Mouse (Mus musculus) G1E (cell line): ENCODE measurements around the gene Dip2b. TPM values are rescaled to one million over a fixed set of nuclear protein-coding genes. Genes with fewer than 3 reads are reported as not detected.

ENCODE experiments used
- ATAC-seq: 2 replicates; pipeline ENCODE4 v1.8.0; 2016; ENCODE audit warnings: mild to moderate bottlenecking; ENCODE audit not compliant: insufficient number of reproducible peaks, poor library complexity, low FRiP score, severe bottlenecking; ENCODE audit errors: extremely low read depth
- DNase-seq: peaks from one replicate; pipeline ENCODE4 v3.0.0; 2012; ENCODE audit warnings: low spot score
- H3K27me3 ChIP-seq: 2 replicates; pipeline ENCODE4 v1.6.1; 2012; ENCODE audit warnings: mild to moderate bottlenecking, low read length, inconsistent platforms; ENCODE audit not compliant: insufficient read depth
- H3K36me3 ChIP-seq: replicated peaks from 2 replicates; pipeline ENCODE3; 2012; ENCODE audit warnings: mild to moderate bottlenecking, inconsistent platforms
- H3K4me1 ChIP-seq: 2 replicates; pipeline ENCODE4 v1.6.1; 2012; ENCODE audit warnings: low read depth, low read length, inconsistent platforms, mixed read lengths; ENCODE audit not compliant: insufficient read depth
- H3K4me3 ChIP-seq: 2 replicates; pipeline ENCODE4 v1.5.1; 2012; ENCODE audit warnings: low read depth, mild to moderate bottlenecking, inconsistent platforms, low read length, moderate library complexity, mixed read lengths
- H3K9me3 ChIP-seq: replicated peaks from 2 replicates; pipeline ENCODE4 v1.6.1; 2012; ENCODE audit warnings: inconsistent platforms
- CTCF ChIP-seq: IDR thresholded peaks from 2 replicates; pipeline ENCODE4 v1.5.1; 2012; ENCODE audit warnings: low read depth, low read length, inconsistent platforms, mixed read lengths
- GATA1 ChIP-seq: IDR thresholded peaks from 2 replicates; pipeline ENCODE4 v1.6.1; 2012; ENCODE audit warnings: borderline replicate concordance, low read length, inconsistent platforms, mixed read lengths
- GATA2 ChIP-seq: IDR thresholded peaks from 2 replicates; pipeline ENCODE4 v1.6.1; 2012; ENCODE audit warnings: low read depth, low read length, inconsistent platforms, borderline replicate concordance
- POLR2AphosphoS5 ChIP-seq: IDR thresholded peaks from 2 replicates; pipeline ENCODE4 v1.6.1; 2012; ENCODE audit warnings: low read depth, low read length, inconsistent platforms; ENCODE audit not compliant: insufficient replicate concordance
- TAL1 ChIP-seq: conservative IDR thresholded peaks from 2 replicates; pipeline ENCODE4 v1.6.1; 2012; ENCODE audit warnings: low read depth, low read length, inconsistent platforms, mixed read lengths
- polyA plus RNA-seq: library from polyadenylated mRNA; stranded (reverse); fragments of >175 nt; gene quantifications from 2 replicates; pipeline ENCODE4 v1.2.3, GENCODE M21; 2012
- total RNA-seq, 2 experiments: library from RNA; stranded (forward) in 1 of 2; stranded (reverse) in 1 of 2; fragments of 200-1000 nt in 1 of 2; fragments of >200 nt in 1 of 2; fragmentation: Nextera tagmentation in 1 of 2; gene quantifications; 2 replicates each; pipeline ENCODE4 v1.2.3; 2014 to 2017

Gene Dip2b
- total and polyA plus RNA-seq, 3 experiments = 4.4 to 36.8 (median 21.8) TPM

- H3K9me3 ChIP-seq = no peaks in the 10 kb centered on the region
- peak overlapping the region; percentile 10; the same call in 1 of the 2 replicates for H3K4me3 ChIP-seq
- no peaks in the 10 kb centered on the region for H3K4me1 ChIP-seq
- peaks cover 68% of the 10 kb centered on the region for H3K36me3 ChIP-seq
- TF ChIP-seq GATA2 = no peak
- no peak for TF ChIP-seq CTCF
- no peak for TF ChIP-seq TAL1
- TF ChIP-seq GATA1 = no peak
- TF ChIP-seq POLR2AphosphoS5 = no peak
- no peak for DNase-seq
- H3K27me3 ChIP-seq = no peaks in the 10 kb centered on the region
- ATAC-seq = no peak
Measured at GRCm38 (mm10) chr15:100144854-100145824, 106.7 kb downstream of the Dip2b start.

DNA sequence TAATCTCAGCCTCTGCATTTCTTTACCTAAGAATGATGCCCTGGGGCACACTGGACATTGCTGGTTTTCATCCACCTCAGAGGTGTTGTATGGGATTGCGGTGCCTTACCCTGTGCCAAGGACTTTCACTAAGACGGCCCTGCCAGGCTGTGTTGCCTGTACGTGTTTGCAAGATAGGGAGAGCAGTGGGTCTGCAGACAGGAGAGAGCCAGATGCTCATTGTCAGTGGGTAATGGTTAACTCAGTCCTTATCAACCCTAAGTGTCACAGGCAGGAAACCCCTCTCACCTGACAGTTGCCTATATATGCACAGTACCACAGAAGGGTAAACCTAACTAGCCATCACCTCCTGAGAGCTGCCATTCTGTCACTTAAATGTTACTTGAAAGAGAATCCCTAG, 107.5 kb downstream of the Dip2b start:
- DNase-seq = no peak
- Histone ChIP-seq H3K9me3 (no peaks in the 10 kb centered on the region), H3K36me3 (peaks cover 71% of the 10 kb centered on the region), H3K27me3 (no peaks in the 10 kb centered on the region), H3K4me3 (no peak overlapping the region), H3K4me1 (no peaks in the 10 kb centered on the region)
- TF ChIP-seq GATA2 = no peak
- TF ChIP-seq GATA1 = no peak
- no peak for TF ChIP-seq CTCF
- TF ChIP-seq TAL1 = no peak
- no peak for TF ChIP-seq POLR2AphosphoS5
- no peak for ATAC-seq

DNA sequence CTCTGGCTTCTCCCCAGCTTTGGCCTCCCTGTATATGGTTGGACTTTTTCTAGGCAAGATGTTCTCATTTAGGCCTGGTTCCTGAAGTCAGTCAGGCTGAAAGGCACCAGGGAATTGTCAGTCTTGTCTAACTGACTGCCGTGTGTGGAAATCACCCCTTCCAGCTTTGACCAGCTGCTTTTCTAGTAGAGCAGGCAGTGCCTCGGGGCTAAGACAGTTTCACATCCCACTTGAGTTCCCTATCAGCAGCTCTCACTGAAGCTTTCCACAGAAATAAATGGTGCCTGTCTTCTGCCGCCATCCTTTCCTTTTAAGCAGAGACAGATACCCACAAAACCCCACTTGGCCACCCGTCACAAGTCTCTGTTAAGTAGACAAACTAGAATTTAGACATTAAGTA, 112.1 kb downstream of the Dip2b start:
- no peaks in the 10 kb centered on the region for H3K9me3 ChIP-seq
- H3K36me3 ChIP-seq = peaks cover 74% of the 10 kb centered on the region
- DNase-seq (no peak), ATAC-seq (no peak)
- H3K4me1 ChIP-seq = no peaks in the 10 kb centered on the region
- TF ChIP-seq CTCF (no peak), GATA2 (no peak), GATA1 (no peak), POLR2AphosphoS5 (no peak), TAL1 (no peak)
- H3K27me3 ChIP-seq = no peaks in the 10 kb centered on the region
- H3K4me3 ChIP-seq = no peak overlapping the region

- Histone ChIP-seq H3K36me3 (peaks cover 77% of the 10 kb centered on the region), H3K27me3 (no peaks in the 10 kb centered on the region), H3K4me3 (no peak overlapping the region), H3K4me1 (no peaks in the 10 kb centered on the region), H3K9me3 (no peaks in the 10 kb centered on the region)
- DNase-seq (no peak), ATAC-seq (no peak)
- no peak for TF ChIP-seq CTCF
- no peak for TF ChIP-seq TAL1
Measured at GRCm38 (mm10) chr15:100152321-100152720, 113.9 kb downstream of the Dip2b start.

DNA sequence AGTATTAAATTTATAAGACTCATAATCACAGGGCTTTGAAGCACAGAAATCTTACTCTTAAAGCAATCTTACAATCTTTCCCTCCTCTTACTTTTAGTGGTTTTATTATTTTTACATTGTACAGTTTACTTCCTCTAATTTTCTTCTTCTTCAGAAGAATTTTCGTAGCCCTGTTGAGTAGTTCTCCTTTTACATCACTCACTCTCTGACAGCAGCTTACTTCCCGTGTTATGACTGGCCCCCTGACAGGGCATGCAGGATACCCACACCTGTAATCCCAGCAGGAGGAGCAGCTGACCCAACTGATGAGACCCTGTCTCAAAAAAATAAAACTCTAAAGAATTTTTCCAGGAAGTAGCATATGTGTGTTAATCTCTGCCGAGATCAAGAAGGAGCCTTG, 114.6 kb downstream of the Dip2b start:
- H3K9me3 ChIP-seq = no peaks in the 10 kb centered on the region

GRCm38 (mm10) chr15:100156095-100156707, 117.7 kb downstream of the Dip2b start:
- TF ChIP-seq GATA2 (no peak), TAL1 (no peak), POLR2AphosphoS5 (no peak)
- no peak overlapping the region for H3K4me3 ChIP-seq
- DNase-seq (no peak), ATAC-seq (no peak)
- no peaks in the 10 kb centered on the region for H3K4me1 ChIP-seq
- no peaks in the 10 kb centered on the region for H3K9me3 ChIP-seq
- no peaks in the 10 kb centered on the region for H3K27me3 ChIP-seq
- peaks cover 80% of the 10 kb centered on the region for H3K36me3 ChIP-seq

More for the DNA sequence above, 114.6 kb downstream of the Dip2b start:
- ATAC-seq (no peak), DNase-seq (peak; percentile 12)
- Histone ChIP-seq H3K36me3 (peaks cover 79% of the 10 kb centered on the region), H3K4me3 (no peak overlapping the region), H3K27me3 (no peaks in the 10 kb centered on the region), H3K4me1 (no peaks in the 10 kb centered on the region)
- no peak for TF ChIP-seq POLR2AphosphoS5
- no peak for TF ChIP-seq GATA1
- TF ChIP-seq TAL1 = no peak
- TF ChIP-seq GATA2 = no peak
- TF ChIP-seq CTCF = no peak
